Mouse (Mus musculus) megakaryocyte, embryonic 14.5 days (primary cell): ENCODE measurements around the gene Aqp1.

Experiments used
- FLI1 ChIP-seq: IDR thresholded peaks from 2 replicates; pipeline ENCODE4 v1.6.1; 2012; ENCODE audit warnings: low read length, inconsistent platforms, mixed read lengths
- GATA1 ChIP-seq: IDR thresholded peaks from 3 replicates; pipeline ENCODE4 v1.6.1; 2012; ENCODE audit warnings: mixed read lengths, low read length, inconsistent platforms, borderline replicate concordance

DNA sequence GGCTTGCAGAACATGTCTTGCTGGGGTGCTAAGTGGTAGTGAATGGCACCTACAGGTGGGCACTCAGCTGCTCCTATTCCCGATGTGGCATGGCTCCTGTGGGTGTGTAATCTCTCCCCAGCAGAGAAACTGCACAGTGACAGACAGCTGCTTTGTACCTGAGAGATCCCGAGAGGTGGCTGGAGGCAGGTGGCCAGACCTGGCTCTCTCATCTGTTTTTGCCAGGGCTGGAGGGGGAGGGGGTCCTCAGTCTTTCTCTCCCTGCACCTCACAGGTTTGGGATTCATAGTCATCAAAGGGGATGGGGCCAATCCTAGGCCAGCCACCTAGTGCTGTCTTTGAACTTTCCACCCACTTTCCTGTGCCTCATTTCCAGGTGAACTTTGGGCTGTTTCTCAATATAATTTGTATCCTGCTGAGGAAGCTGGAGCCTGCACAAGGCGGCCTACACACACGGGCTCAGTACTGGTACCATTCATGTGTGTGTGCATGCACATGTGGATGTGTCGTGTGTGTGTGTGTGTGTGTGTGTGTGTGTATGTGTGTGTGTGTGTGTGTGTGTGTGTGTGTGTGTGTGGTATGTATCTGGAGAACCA lies 48.2 kb downstream of the Aqp1 start:
- TF ChIP-seq GATA1 (no peak), FLI1 (no peak)
